Mouse (Mus musculus) heart, adult 2 months (tissue): ENCODE results near the gene Selenos. TPM values are rescaled to one million over a fixed set of nuclear protein-coding genes. Genes with fewer than 3 reads are reported as not detected.
A peak's percentile ranks its signal among the peaks of the same experiment; 100 is the strongest.

Experiments used
- DNase-seq, 2 experiments: peaks; one replicate each; pipeline ENCODE4 v3.0.0; 2021
- H3K27ac ChIP-seq: fragments of 200-600 bp; 2 replicates; pipeline ENCODE4 v1.8.1; 2022
- H3K27me3 ChIP-seq: fragments of 200-500 bp; 2 replicates; pipeline ENCODE4 v1.6.1; 2012; ENCODE audit warnings: mild to moderate bottlenecking, low read length, inconsistent platforms, mixed read lengths; ENCODE audit not compliant: control insufficient read depth, insufficient read depth
- H3K36me3 ChIP-seq: fragments of 200-500 bp; 2 replicates; pipeline ENCODE4 v1.6.1; 2012; ENCODE audit warnings: low read length, inconsistent platforms; ENCODE audit not compliant: control insufficient read depth, insufficient read depth
- H3K4me1 ChIP-seq: fragments of 200-500 bp; 2 replicates; pipeline ENCODE4 v1.6.1; 2011; ENCODE audit warnings: low read length; ENCODE audit not compliant: control insufficient read depth, insufficient read depth
- H3K4me3 ChIP-seq: fragments of 200-600 bp; 2 replicates; pipeline ENCODE4 v1.8.1; 2022
- H3K79me2 ChIP-seq: fragments of 200-500 bp; replicated peaks from 2 replicates; pipeline ENCODE4 v1.6.1; 2012; ENCODE audit warnings: mild to moderate bottlenecking, inconsistent platforms, low read length, moderate library complexity, mixed read lengths; ENCODE audit not compliant: control insufficient read depth, insufficient read depth
- H3K9ac ChIP-seq: fragments of 200-500 bp; 2 replicates; pipeline ENCODE4 v1.6.1; 2012; ENCODE audit warnings: low read depth, mild to moderate bottlenecking, control low read depth, inconsistent platforms, low read length, mixed read lengths
- CTCF ChIP-seq: fragments of 200-600 bp; IDR thresholded peaks from 2 replicates; pipeline ENCODE4 v1.8.1; 2022; ENCODE audit warnings: antibody characterized with exemption, mild to moderate bottlenecking, moderate library complexity
- EP300 ChIP-seq: fragments of 200-500 bp; IDR thresholded peaks from 2 replicates; pipeline ENCODE4 v1.6.1; 2011; ENCODE audit warnings: low read depth, low read length, control low read depth; ENCODE audit not compliant: insufficient read depth
- POLR2A ChIP-seq: fragments of 200-500 bp; IDR thresholded peaks from 2 replicates; pipeline ENCODE4 v1.6.1; 2011; ENCODE audit warnings: mild to moderate bottlenecking, low read depth, low read length, control low read depth; ENCODE audit not compliant: insufficient read depth
- WGBS: fragments of 180-500 bp; shearing (Covaris S2); methylation state at CpG from one replicate; pipeline ENCODE4 v1.1.7; 2018; 5-methylcytosine and 5-hydroxymethylcytosine counted together
- intact Hi-C: fragments of 180-260 bp; cut with DNase I; formaldehyde crosslinking; loops from one replicate; pipeline ENCODE4 v1.15.1; 2025
- polyA plus RNA-seq: library from polyadenylated mRNA; depleted of rRNA; stranded (reverse); fragments of >200 nt; gene quantifications from 2 replicates; pipeline ENCODE4 v1.2.3, GENCODE M21; 2012
- total RNA-seq, 2 experiments: library from RNA; stranded (reverse); gene quantifications; 2 replicates each; pipeline ENCODE4 v1.2.3; 2021

Selenos gene
- total and polyA plus RNA-seq, 3 experiments: 32.5 to 43.7 (median 34.1) TPM

GRCm38 (mm10) chr7:66118046-66118445, 38.6 kb downstream of the Selenos start:
- intact Hi-C loops: no loop called here
- 84% methylated on average over 3 of the region's 3 CpGs for WGBS

GRCm38 (mm10) chr7:66118796-66119195, 39.3 kb downstream of the Selenos start:
- intact Hi-C loops: no loop called here
- WGBS: 76% methylated on average over 7 of the region's 7 CpGs
- TF ChIP-seq POLR2A (no peak), CTCF (no peak), EP300 (no peak)
- Histone ChIP-seq H3K79me2 (peaks cover 8% of the 10 kb centered on the region), H3K27ac (no peak overlapping the region), H3K4me1 (peaks cover 18% of the 10 kb centered on the region), H3K36me3 (peaks cover 7% of the 10 kb centered on the region; the same call in 1 of the 2 replicates), H3K27me3 (no peaks in the 10 kb centered on the region), H3K4me3 (no peak overlapping the region), H3K9ac (no peak overlapping the region)
- no peak for DNase-seq

More at GRCm38 (mm10) chr7:66118046-66118445, 38.6 kb downstream of the Selenos start:
- no peak for TF ChIP-seq POLR2A
- no peak for TF ChIP-seq EP300
- no peak for TF ChIP-seq CTCF
- H3K9ac ChIP-seq: no peak overlapping the region
- no peak overlapping the region for H3K4me3 ChIP-seq
- peaks cover 19% of the 10 kb centered on the region for H3K4me1 ChIP-seq
- H3K79me2 ChIP-seq: peaks cover 7% of the 10 kb centered on the region
- H3K36me3 ChIP-seq: peaks cover 7% of the 10 kb centered on the region; the same call in 1 of the 2 replicates
- H3K27me3 ChIP-seq: no peaks in the 10 kb centered on the region
- no peak for DNase-seq
- H3K27ac ChIP-seq: no peak overlapping the region

GRCm38 (mm10) chr7:66120139-66120538, 40.7 kb downstream of the Selenos start:
- Histone ChIP-seq H3K36me3 (peaks cover 7% of the 10 kb centered on the region; the same call in 1 of the 2 replicates), H3K4me3 (no peak overlapping the region), H3K27me3 (no peaks in the 10 kb centered on the region), H3K79me2 (peaks cover 10% of the 10 kb centered on the region), H3K4me1 (peaks cover 19% of the 10 kb centered on the region), H3K27ac (no peak overlapping the region), H3K9ac (no peak overlapping the region)
- no peak for TF ChIP-seq EP300
- TF ChIP-seq POLR2A: no peak
- no peak for TF ChIP-seq CTCF
- no peak for DNase-seq
- WGBS: 56% methylated on average over 1 of the region's 1 CpGs
- intact Hi-C loops: no loop called here

- 73% methylated on average over 7 of the region's 7 CpGs for WGBS
- H3K36me3 ChIP-seq: peaks cover 7% of the 10 kb centered on the region; the same call in 1 of the 2 replicates
- TF ChIP-seq POLR2A (no peak), CTCF (no peak), EP300 (no peak)
- intact Hi-C loops: no loop called here
- no peak overlapping the region for H3K27ac ChIP-seq
- H3K4me3 ChIP-seq: no peak overlapping the region
- peaks cover 18% of the 10 kb centered on the region for H3K4me1 ChIP-seq
- peaks cover 10% of the 10 kb centered on the region for H3K79me2 ChIP-seq
- no peak overlapping the region for H3K9ac ChIP-seq
- DNase-seq: no peak
- H3K27me3 ChIP-seq: no peaks in the 10 kb centered on the region
These were observed 41.4 kb downstream of the Selenos start for GRCm38 (mm10) chr7:66120702-66121396.

GRCm38 (mm10) chr7:66124551-66124968, 45.1 kb downstream of the Selenos start:
- peaks cover 11% of the 10 kb centered on the region for H3K36me3 ChIP-seq
- H3K27me3 ChIP-seq: no peaks in the 10 kb centered on the region
- peaks cover 16% of the 10 kb centered on the region for H3K4me1 ChIP-seq
- H3K79me2 ChIP-seq: peaks cover 9% of the 10 kb centered on the region
- no peak for TF ChIP-seq EP300
- H3K27ac ChIP-seq: no peak overlapping the region
- 61% methylated on average over 11 of the region's 11 CpGs for WGBS
- H3K9ac ChIP-seq: no peak overlapping the region
- no peak overlapping the region for H3K4me3 ChIP-seq
- DNase-seq: peak in 1 of 2 experiments; percentile 30
- intact Hi-C loops: no loop called here

GRCm38 (mm10) chr7:66125368-66125767, 45.9 kb downstream of the Selenos start:
- intact Hi-C loops: no loop called here
- Histone ChIP-seq H3K9ac (no peak overlapping the region), H3K4me3 (no peak overlapping the region), H3K79me2 (peaks cover 8% of the 10 kb centered on the region), H3K27me3 (no peaks in the 10 kb centered on the region), H3K4me1 (peaks cover 12% of the 10 kb centered on the region), H3K27ac (no peak overlapping the region), H3K36me3 (peaks cover 6% of the 10 kb centered on the region)
- 82% methylated on average over 14 of the region's 14 CpGs for WGBS
- peak in 1 of 2 experiments; percentile 45 for DNase-seq
- TF ChIP-seq POLR2A: no peak
- no peak for TF ChIP-seq EP300
- no peak for TF ChIP-seq CTCF
